Mouse (Mus musculus) thymus, adult 2 months (tissue): ENCODE data around the gene Gpr61.

Source experiments
- CTCF ChIP-seq: fragments of 200-500 bp; IDR thresholded peaks from 2 replicates; pipeline ENCODE4 v1.5.1; 2012; ENCODE audit warnings: mild to moderate bottlenecking, control low read depth, low read length, moderate library complexity, borderline replicate concordance; ENCODE audit not compliant: control insufficient read depth, poor library complexity, insufficient read depth; ENCODE audit errors: extremely low read depth
- POLR2A ChIP-seq: fragments of 200-500 bp; IDR thresholded peaks from 2 replicates; pipeline ENCODE4 v1.6.1; 2012; ENCODE audit warnings: mild to moderate bottlenecking, low read length, control low read depth, moderate library complexity; ENCODE audit not compliant: control insufficient read depth, poor library complexity, insufficient read depth; ENCODE audit errors: extremely low read depth

DNA sequence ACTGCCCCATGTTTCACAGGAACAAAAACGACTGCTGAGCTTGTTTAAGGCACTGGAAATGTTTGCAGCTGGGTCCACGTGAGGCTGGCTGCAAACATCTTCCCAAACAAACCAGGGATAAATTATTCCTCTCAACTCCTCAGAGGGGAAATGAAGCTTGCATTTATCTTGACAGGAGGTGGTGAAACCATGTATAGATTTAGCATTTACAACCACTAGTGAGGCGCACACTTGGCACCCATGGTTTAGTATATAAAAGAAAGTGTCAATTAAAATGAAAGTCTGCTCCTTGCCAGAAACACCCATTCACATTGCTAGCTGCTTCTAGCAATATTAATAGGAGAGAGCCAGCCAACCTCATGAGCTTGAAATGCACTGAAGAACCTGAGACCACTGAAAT, 53.1 kb downstream of the Gpr61 start:
- TF ChIP-seq POLR2A (no peak), CTCF (no peak)
